In the genomic region with DNA sequence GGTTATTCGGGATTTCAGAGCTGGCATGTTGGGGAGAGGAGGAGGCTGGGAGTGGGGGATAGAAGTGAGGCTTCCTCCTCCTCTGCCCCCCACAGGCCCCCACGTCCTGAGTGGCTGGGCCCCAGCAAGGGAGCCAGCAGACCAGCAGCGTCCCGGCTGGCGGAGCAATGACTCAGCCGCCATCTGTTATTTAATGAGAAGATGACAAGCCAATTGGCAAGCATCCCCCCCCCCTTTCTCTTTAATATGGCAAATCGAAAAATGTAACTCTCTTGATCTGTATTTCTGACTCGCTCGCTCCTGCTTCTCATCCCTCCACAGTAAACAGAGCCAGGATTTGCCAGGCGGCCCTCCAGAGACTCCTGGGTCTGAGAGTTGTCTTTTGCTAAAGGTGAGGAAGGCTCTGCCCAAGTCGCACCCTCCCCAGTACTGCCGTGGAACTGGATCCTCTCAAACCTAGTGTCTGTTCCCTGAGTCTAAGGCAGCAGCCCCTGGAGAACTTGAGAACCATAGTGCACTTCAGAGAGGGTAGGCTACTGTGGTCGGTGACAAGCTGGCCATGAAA, we compare ENCODE assay signal across 12 mouse cellular contexts.
A peak's percentile ranks its signal among the peaks of the same experiment; 100 is the strongest.
DNase-seq lines count a peak whose midpoint lies in the region; ATAC-seq and TF ChIP-seq lines count a peak whose summit lies in the region.
"Had no signal": no experiment of that assay in that cellular context is flagged by ENCODE, and none has a peak within 500 bp of the region (broad histone marks: within the 10 kb centered on the region; RNA-seq: fewer than 3 reads in every experiment).

No protein-coding gene starts in this region.

- TF ChIP-seq CTCF in cerebellum, adult 2 months (IDR thresholded peaks at IDR 0.05; ENCODE audit: borderline replicate concordance, insufficient read depth, low read depth, low read length), result no peak

- H3K4me1 ChIP-seq in cerebellum, adult 2 months (ENCODE audit: control insufficient read depth, insufficient read depth, low read length), result peaks cover 65% of the 10 kb centered on the region

- H3K27ac ChIP-seq in cerebellum, adult 2 months (ENCODE audit: insufficient read depth, low read length), result peak overlapping the region; percentile 98
- H3K27ac ChIP-seq: hindbrain, embryonic 12.5 days had no signal

- intact Hi-C loops in left cerebral cortex, postnatal 4 days (cut with DNase I), result no loop called here
- intact Hi-C loops in left cerebral cortex, postnatal 10 days (cut with DNase I), result no loop called here

- ATAC-seq in activated CD4-positive, CD25-positive, alpha-beta regulatory T cell, adult 4 months, result no peak
- ATAC-seq: liver, postnatal 0 days had no signal

- no peaks in the 10 kb centered on the region for H3K27me3 ChIP-seq in cerebellum, adult 2 months (ENCODE audit: control insufficient read depth, insufficient read depth, low read length)
- H3K27me3 ChIP-seq: hindbrain, embryonic 12.5 days had no signal

- WGBS in cerebellum, adult 2 months, result 12% methylated on average over 13 of the region's 13 CpGs

- peak; percentile 14 for DNase-seq in adrenal gland, postnatal 10 days
- no peak for DNase-seq in adrenal gland, postnatal 4 days (ENCODE audit: low spot score in 2 of 2)
- DNase-seq in left cerebral cortex, postnatal 4 days, result peak; percentile 73
- no peak for DNase-seq in left cerebral cortex, postnatal 10 days (ENCODE audit: extremely low spot score in 1 of 2, low spot score in 2 of 2)
- DNase-seq in cerebellum, adult 2 months, result peak; percentile 82 to 91
- DNase-seq in layer of hippocampus, adult 8-10 months (ENCODE audit: low spot score in 2 of 2), result peak; percentile 57 to 65
- DNase-seq in heart, adult 9 months (ENCODE audit: low spot score in 2 of 2), result no peak
- DNase-seq: kidney, adult 9 months; liver, postnatal 0 days had no signal

- H3K4me3 ChIP-seq in cerebellum, adult 2 months (replicated peaks; ENCODE audit: insufficient read depth, low read depth, low read length), result no peak overlapping the region
- H3K4me3 ChIP-seq: heart, embryonic 12.5 days; hindbrain, embryonic 12.5 days had no signal

- peak; percentile 21; the same call in 1 of the 2 replicates for TF ChIP-seq POLR2A in cerebellum, adult 2 months (IDR thresholded peaks at IDR 0.05; ENCODE audit: borderline replicate concordance, insufficient read depth, low read length)

Comparison
In these comparisons a context has a peak if more than half of its experiments do, and no peak if none do; other contexts are left out.
1. DNase-seq: peak in adrenal gland, postnatal 10 days (single experiment), left cerebral cortex, postnatal 4 days (single experiment), cerebellum, adult 2 months (2 of 2) and layer of hippocampus, adult 8-10 months (2 of 2); none in adrenal gland, postnatal 4 days (0 of 2), left cerebral cortex, postnatal 10 days (0 of 2) and heart, adult 9 months (0 of 2).